Mouse (Mus musculus): ENCODE measurements around the gene Vsig8. TPM values are rescaled to one million over a fixed set of nuclear protein-coding genes. Genes with fewer than 3 reads are reported as not detected.
A peak's percentile ranks its signal among the peaks of the same experiment; 100 is the strongest.

Vsig8 gene
- total RNA-seq, 2 experiments from 2014 or later = 0.39 to 0.56 TPM

DNA sequence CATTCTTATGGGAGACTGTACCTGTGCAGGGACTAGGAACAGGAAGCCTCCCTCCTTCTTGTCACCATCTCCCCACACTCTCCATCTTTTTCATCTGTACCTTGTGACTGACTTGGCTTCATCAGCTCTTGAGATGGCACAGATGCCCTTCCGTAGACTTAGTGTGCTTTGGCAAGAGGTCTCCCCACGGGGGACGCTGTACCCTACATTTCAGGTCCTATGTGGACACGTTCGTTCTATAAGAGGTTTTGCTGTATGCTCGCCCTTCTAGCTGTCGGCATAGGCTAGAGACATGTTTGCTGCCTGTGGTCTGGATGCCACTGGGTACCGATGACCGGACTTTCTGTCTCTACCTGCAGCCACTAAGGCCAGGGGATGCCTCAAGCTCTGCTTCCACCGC, 28.3 kb upstream of the Vsig8 start:
- DNase-seq (ENCODE audit: extremely low spot score in 1 of 2, low spot score in 1 of 2) = no peak

DNA sequence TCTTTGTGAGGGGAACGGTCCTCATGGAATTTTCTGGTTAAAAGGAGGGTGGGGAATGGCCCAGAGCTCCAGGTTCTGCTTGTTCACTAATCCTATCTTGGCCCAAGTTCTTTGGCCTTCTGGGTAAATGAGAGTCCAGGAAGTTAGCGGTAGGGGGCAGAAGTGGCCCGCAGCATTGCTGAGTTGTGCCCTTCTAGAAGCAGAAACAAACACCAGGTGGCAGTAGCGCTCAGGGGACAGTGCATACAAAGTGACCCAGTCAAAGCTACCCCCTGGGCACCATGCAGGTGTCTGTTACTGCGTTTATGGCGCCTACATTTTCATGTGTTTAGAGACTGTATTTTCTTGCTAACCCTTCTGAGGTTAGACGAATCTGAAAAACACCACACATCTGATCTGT, 27.0 kb upstream of the Vsig8 start:
- peak; percentile 76 to 96 for DNase-seq (ENCODE audit: extremely low spot score in 1 of 2, low spot score in 1 of 2)

DNA sequence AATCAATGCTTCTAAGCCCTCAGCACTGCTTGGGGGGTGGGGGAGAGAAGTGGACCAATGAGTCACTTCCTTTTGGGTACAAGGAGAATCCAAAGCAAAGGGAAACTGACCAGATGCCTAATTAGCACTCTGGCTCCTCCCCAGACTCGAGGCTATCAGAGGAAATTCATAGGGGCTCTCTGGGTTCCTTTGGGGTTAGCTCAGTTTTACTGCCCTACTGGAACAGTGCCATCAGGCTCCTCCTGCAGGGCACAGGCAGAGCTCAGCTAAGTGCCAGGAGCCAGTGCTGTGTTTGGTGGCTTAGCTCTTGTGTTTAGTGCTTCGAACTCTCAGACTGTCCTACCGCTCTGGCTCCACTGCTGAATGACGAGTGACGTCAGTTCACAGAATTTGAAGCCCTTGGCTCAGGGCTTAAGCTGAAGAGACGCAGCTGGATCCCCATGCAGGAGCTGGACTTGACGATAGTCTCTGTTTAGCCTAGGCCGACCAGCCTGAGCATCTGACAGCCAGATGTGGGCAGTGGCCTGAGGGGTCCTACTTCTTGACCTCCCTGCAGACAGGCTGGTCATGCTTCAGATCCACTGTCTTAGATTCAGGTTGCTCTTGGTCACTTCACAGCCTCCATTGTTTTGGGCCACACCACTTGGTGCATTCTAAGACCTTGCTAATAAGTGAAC, 25.1 kb upstream of the Vsig8 start:
- no peak for DNase-seq (ENCODE audit: extremely low spot score in 1 of 2, low spot score in 1 of 2)

DNA sequence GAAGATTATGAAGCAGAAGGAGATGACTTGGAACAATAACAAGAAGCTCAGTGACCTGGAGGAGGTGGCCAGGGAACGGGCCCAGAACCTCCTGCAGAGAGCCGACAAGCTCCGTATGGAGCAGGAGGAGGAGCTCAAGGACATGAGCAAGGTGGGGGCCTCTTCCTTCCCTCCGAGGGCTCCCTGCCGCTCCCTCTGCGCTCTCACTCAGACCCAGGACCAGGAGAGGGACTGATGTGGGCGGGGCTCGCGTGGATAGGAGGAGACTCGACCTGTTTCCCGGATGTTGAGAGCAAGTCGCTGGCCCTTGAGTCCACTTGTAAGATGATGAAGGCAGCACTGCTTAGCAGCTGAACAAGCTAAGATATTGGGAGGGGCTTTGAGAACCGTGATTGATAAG, 23.2 kb upstream of the Vsig8 start:
- no peak for DNase-seq (ENCODE audit: extremely low spot score in 1 of 2, low spot score in 1 of 2)

DNA sequence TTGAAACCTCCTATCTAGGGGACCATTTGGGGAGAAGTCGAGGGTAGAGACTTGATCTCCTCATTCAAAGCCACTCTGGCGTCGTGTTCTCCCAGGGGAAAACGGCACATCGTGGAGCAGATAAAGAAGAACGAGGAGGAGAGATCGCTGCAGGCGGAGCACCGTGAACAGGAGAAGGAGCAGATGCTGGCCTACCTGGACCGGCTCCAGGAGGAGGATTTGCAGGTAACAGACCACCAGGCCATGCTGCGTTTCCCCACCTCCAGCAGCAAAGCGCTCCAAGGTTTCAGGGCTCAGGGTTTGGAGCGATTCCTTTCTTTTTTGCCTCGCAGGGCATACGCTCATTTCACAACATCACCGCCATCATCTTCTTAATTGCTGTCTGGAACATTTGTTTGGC, 20.6 kb upstream of the Vsig8 start:
- no peak for DNase-seq (ENCODE audit: extremely low spot score in 1 of 2, low spot score in 1 of 2)

DNA sequence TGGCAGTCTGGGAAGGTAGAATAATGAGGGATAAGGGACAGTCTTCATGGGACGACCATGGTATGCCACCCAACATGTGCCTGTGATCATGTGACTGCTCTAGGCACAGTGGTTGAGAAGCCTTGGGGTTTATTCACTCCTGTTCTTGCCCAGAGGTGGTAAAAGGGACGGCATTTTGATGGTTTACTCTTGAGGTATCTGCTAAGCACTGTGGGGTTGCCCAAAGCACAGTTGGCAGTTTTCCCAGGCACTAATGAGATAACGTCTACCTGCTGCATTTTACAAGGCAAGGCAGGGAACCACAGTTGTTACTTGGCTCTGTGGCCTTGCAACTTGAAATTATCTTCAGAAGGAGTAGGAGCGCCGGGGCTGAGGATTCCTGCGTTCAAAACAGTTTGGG, 15.9 kb upstream of the Vsig8 start:
- DNase-seq (ENCODE audit: extremely low spot score in 1 of 2, low spot score in 1 of 2) = no peak

DNA sequence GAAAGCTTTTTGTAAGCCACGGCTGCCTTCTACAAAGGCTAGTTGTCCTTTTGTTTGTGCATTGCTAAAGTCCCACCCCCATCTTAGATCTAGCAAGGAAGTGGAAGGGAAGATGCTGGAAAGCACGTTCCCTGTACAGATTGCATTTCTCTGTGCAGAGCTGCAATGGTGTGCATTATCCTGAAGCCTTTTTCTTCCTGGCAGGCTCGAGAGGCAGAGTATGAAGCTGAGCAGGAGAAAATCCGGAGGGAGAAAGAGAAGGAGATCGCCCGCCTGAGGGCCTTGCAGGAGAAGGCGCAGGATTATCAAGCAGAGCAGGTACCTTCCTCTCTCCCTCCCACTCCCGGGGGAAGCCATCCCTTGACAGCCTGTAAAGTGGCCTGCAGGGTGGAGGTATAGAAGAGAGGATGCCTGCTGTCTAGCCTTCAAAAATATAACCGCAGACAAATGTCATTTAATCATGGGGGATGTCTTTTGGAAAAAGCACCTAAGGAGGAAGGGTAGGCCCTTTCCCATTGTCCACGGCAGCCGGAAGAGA, 15.4 kb upstream of the Vsig8 start:
- DNase-seq (ENCODE audit: extremely low spot score in 1 of 2, low spot score in 1 of 2) = no peak

DNA sequence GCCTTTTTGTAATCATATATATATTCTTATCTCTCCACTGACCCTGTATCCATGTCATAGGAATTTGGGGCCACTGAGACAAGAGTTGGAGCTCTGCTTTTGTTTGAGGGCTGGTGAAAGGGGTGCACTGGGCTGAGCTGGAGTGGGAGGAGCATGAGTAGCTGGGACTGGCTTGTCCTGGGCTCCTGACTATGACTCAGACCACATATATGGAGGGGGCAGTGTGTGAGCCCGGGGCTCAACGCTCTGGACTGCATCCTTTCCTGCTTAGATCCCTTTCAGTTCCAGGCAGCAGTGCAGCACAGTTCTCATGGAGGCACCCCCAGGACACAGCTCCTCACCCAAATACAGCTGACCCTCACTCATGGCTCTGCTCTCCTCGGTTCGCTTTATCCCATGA, 9.7 kb upstream of the Vsig8 start:
- DNase-seq (ENCODE audit: extremely low spot score in 1 of 2, low spot score in 1 of 2) = no peak

DNA sequence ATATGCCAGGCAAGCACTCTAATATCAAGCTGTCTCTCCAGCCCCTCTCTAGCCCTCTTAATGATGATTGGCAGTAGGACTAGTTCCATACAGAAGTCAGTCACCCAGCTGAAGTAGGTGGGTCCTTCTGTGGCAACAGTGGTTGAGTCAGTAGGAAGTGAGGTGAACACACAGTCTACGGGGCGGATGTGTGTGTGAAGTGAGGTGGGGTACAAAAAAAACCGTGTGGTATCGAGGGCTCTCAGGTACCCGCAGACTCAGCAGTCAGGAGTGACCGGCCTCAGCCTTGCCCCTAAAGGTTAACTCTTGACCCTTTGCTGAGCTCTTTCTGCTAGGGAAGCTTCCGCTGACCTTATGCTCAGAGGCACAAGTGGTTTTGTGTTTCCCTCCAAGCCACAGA, 7.2 kb upstream of the Vsig8 start:
- DNase-seq (ENCODE audit: extremely low spot score in 1 of 2, low spot score in 1 of 2) = no peak

DNA sequence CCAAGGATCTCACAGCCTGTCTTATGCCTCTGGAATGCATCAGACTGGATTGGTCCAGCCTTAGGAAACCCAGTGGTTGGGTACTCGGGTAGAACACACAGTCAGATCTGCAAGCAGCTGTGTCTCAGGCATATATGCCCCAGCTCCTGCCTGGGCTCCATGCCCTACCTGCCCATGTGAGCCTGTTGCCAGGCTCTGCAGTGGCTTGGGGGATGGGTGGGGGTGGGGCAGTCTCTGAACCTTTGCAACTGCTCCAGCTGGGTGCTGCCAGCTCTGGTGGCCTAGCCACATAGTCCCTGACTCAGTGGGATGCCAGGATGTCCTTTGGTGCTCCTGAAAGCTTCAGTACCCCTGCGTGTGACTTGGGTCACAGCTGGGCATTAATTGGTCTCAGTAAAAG, 6.4 kb upstream of the Vsig8 start:
- no peak for DNase-seq (ENCODE audit: extremely low spot score in 1 of 2, low spot score in 1 of 2)

DNA sequence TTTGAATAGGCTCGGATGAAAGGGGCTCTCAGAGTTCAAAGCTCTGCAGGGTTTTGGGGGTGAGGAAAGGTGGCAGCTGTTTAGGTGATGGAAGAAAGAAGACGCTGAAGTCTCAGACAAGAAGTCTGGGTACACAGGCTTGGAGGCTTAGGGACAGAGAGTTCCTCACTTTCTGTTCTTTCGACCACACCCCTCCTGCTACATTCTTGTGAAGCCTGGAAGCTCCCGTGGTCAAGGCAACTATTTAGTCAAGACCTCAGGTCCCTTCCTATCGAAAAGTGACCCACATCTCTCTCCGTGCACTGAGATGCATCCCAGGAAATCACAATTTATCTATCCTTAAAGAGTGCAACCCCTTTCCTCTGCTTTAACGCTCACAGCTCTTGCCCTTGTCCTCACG, 6.0 kb upstream of the Vsig8 start:
- no peak for DNase-seq (ENCODE audit: extremely low spot score in 1 of 2, low spot score in 1 of 2)

DNA sequence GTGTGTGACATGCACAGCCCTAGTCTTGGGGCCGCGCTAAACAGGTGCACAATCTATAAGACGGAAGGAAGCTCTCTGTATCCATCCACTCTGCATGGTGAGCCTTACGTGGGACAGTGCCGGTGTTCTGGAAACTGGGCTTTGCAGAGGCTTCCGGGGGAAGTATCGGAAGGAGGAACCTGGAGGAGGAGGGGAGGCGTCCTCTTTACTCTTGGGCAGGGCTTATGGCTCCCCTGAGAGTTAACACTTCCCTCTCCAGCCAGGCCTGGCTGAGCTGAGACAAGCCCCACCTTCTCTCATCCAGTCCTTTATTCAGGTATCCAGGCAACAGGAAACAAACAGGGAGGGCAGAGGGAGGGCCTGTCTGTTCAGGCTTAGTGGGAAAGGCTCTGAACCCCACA, 5.2 kb upstream of the Vsig8 start:
- DNase-seq (ENCODE audit: extremely low spot score in 1 of 2, low spot score in 1 of 2) = no peak

DNA sequence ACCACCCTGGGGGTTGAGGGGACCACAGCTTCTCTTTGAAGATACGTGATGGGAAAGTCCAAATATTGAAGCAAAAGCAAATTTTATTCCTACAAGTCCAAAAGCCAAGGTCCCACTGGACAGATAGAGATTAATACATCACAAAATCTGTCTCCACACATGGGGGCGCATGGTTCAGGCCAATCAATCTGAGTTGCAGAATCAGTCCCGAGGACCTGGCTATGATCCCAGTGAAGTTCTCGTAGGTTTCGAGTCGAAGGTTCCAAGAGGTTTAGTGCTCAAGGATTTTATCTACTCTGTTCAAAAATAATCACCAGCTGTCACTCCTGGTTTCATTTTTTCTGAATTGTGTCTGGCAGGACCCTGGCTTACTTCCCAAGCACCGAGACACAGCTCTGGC, 4.7 kb upstream of the Vsig8 start:
- DNase-seq (ENCODE audit: extremely low spot score in 1 of 2, low spot score in 1 of 2) = no peak

DNA sequence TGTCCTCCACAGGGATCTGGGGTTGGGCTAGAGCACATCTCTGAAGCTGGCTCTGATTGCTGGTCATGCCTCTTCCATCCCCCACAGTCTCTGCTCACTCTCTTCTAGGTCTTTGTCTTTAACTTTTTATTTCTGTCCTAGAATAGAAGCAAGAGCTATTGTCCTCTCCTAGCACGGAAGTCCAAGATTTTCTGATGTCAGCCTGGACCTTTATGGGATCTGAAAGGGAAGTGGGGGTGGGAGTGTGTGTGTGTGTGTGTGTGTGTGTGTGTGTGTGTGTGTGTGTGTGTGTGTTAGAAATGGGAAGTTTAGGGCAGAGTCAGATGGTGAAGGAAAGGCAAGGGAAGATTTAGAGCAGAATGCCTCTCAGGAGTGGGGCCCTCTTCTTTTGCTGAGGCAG, 3.1 kb upstream of the Vsig8 start:
- no peak for DNase-seq (ENCODE audit: extremely low spot score in 1 of 2, low spot score in 1 of 2)

DNA sequence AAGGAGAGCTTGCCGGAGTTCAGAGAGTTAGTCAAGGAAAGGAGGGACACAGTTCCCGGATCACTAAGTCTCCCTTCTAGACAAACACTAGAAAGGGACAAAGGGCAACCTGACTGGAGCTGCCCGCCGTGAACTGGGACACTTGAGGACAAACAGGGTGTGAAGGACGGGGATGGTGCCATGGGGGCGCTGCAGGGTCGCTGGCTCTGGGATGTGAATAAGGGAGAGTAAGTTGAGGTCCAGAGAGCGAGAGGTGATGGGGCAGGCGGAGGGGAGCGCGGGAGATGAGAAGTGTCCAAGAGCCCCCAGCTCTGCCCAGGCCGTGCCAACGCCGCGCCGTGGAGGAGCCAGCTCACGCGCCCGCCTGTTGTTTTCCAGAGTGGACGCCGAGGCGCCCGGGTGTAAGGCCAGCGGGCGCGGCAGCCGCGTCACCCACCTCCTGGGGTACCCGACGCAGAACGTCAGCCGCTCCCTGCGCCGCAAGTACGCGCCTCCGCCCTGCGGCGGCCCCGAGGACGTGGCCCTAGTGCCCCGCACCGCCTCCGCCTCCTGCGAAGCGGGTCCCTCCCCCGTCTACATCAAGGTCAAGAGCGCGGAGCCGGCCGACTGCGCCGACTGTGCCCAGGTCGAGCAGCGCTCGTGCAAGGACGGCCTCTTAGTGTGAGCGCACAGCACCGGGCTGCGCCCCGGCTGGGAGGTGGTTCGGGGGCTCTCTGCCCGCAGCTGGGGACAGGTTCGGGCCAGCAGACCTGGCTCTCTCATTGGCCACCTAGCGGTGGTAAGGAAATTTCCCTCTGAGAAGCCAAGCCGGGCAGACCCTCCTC, 7.1 kb downstream of the Vsig8 start:
- peak; percentile 52 to 58 for DNase-seq (ENCODE audit: extremely low spot score in 1 of 2, low spot score in 1 of 2)

DNA sequence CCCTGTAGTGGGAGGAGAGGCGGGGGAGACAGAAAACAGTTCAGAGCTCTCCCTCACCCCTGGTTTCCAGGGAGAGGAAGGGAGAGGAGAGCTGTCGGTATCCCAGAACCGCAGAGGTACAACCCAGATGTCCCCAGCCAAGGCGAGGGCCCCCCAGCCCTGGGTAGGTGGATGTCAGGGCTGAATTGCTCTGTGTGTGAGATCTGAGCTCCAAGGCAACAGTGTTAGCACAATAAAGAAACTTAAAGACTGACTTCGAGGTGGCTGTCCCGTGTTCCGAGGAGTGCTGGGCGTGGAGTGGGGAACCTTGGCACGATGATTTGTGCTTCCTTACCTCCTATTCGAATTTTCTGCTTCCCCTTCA, 7.7 kb downstream of the Vsig8 start:
- no peak for DNase-seq (ENCODE audit: extremely low spot score in 1 of 2, low spot score in 1 of 2)

DNA sequence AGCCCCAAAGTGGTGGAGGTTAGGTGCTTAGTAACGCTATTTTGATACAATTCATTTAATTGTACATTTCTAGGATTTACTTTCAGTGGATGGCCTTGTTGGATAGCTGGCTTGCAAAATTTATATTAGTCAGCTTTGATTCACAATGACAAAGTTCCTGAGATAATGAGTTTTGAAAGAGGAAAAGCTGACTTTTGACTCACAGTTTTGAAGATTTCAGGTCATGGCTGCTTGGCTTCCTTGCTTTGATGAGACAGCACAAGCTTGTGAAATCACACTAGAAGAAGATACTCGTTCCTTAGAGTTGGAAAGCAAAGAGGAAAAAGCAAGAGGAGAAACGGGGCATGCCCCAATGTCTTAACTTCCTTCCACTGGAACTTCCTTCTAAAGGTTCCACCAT, 10.4 kb downstream of the Vsig8 start:
- DNase-seq (ENCODE audit: extremely low spot score in 1 of 2, low spot score in 1 of 2) = no peak

DNA sequence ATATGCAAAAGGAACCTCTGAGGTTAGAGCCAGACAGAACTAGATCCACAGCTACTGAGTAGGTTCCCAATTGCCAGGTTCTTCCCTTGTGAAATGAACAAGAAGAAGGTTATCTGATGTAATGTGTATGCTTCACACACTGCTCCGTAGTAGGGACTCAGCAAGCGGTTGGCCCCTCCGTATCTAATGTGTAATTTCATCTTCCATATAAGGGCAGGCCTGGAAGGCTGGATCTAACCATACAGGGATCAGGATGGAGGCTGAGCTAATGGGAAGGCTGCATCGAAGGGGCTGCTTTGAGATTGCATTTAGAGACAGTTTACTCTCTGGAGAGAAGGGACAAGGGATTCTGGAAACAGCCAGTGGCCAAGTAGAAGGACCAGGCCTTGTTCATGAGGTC, 12.0 kb downstream of the Vsig8 start:
- DNase-seq (ENCODE audit: extremely low spot score in 1 of 2, low spot score in 1 of 2) = no peak

DNA sequence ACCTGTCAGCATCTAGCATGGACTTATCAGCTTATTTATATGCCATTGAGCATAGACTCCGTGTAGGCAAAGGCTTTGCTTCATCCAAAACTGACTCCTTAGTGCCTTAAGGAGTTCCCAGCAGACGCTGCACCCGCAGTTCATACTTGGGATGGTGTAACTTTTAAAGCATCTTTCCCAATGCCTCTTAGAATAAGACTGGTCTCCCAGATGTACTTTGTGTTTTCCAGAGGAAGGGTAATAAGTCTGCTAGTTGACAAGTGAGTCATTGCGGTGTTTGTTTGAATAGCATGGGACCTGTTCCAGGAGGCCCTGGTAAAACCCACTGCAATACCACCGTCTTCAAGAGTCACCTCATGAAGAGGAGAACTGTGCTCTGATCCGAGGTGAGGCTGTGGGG, 24.4 kb downstream of the Vsig8 start:
- no peak for DNase-seq (ENCODE audit: extremely low spot score in 1 of 2, low spot score in 1 of 2)

DNA sequence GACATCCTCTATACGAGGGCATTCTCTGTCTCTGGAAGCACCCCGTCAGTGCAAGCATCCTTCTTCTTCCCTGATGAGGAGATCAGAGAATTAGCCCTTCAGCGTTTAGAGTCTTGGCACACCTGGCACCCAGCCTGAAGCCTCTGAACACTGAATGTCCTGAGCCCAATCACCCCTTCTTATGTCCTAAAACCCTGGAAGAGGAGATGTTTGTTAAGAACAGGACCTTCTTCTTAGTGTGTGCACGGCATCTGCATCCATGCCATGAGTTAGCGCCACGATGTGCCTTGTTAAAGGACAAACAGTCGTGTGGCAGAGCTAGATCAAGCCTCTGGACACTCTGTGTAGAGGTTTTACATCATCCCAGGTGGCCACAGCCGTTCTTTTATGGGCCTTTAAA, 26.7 kb downstream of the Vsig8 start:
- DNase-seq (ENCODE audit: extremely low spot score in 1 of 2, low spot score in 1 of 2) = no peak

DNA sequence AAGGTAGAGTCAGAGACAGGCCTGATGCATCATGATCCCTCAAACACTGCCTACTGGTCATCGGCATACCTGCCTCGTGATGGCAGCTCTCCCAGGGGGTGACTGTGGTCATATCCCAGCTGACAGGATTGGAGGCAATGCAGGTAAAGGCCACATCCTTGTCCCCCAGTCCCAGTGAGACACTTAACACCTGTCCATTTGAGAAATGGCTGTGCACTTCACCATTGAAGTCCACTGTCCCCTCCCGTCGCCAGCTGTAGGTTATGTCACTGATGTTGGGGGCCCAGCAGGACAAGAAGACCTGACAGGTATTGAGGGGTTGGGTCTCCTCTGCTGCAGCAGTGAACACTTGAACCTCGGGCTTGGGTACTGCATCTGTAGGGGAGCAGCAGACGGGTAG, 28.5 kb downstream of the Vsig8 start:
- no peak for DNase-seq (ENCODE audit: extremely low spot score in 1 of 2, low spot score in 1 of 2)

DNA sequence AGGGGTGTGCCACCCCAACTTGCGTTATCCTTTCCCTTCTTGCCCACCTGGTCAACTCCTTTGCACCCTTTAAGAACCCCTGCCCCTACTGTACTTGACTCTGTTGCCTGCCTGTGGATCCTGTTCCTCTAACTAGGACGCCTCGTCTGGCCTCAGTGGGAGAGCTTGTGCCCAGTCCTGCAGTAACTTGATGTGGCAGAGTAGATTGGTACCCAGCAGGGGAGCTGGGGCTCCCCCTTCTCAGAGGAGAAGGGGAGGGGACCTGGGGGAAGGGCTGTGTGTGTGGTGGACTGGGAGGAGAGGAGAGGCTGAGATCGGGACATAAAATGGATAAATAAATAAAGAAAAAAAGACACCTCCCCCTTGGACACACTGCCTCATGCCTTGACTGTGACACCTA, 29.3 kb downstream of the Vsig8 start:
- DNase-seq (ENCODE audit: extremely low spot score in 1 of 2, low spot score in 1 of 2) = no peak
